ENCODE assay signal across 20 mouse cellular contexts in the genomic region with DNA sequence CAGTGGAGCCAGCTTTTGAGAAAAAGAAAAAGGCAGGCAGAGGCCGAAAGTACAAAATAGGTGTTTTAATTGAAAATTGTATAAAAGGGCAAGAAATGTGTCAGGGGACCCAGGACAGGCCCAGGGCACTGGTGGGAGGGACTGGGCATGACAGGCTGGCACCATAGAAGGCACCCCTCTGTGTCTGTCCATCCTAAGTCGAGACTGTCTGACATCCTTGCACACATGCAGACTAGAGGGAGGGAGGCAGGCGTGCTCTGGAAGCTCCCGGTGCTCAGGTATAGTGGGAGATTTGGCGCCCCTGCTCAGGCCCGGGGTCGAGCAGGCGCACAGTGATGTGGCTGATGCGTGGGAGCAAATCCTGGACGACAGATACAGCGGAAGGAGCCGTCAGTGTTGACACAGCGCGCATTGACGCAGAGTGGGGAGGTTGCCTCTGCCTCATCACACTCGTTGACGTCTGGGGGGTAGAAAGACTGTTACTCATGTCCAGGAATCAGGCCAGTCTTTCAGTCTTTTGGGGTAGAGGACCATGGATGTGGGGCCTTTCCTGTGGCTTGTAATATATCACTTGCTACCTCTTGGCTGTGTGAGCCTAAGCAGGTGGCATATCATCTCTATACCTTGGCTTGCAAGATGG. TPM values are rescaled to one million over a fixed set of nuclear protein-coding genes. Genes with fewer than 3 reads are reported as not detected.
"Had no signal": no experiment of that assay in that cellular context is flagged by ENCODE, and none has a peak within 500 bp of the region (broad histone marks: within the 10 kb centered on the region; RNA-seq: fewer than 3 reads in every experiment).

No protein-coding gene starts in this region.

- H3K9me3 ChIP-seq: midbrain, embryonic 10.5 days; midbrain, embryonic 12.5 days; neural tube, embryonic 13.5 days; neural tube, embryonic 15.5 days; stomach, embryonic 15.5 days had no signal

- H3K9ac ChIP-seq: lung, embryonic 14.5 days; midbrain, embryonic 12.5 days; neural tube, embryonic 13.5 days; neural tube, embryonic 15.5 days; stomach, embryonic 15.5 days had no signal

- H3K36me3 ChIP-seq: midbrain, embryonic 10.5 days; midbrain, embryonic 12.5 days; neural tube, embryonic 13.5 days; neural tube, embryonic 15.5 days had no signal

- H3K27ac ChIP-seq: midbrain, embryonic 10.5 days; midbrain, embryonic 12.5 days; neural tube, embryonic 13.5 days; neural tube, embryonic 15.5 days; stomach, embryonic 15.5 days; stomach, postnatal 0 days had no signal

- DNase-seq: lung, adult 18-20 months; lung, embryonic 14.5 days; lung, postnatal 10 days; lung, postnatal 4 days; midbrain, embryonic 14.5 days; right cerebral cortex, postnatal 14 days; thymus, adult 2 months; thymus, postnatal 25 days; thymus, postnatal 4 days had no signal

- H3K4me3 ChIP-seq: midbrain, embryonic 10.5 days; midbrain, embryonic 12.5 days; myocyte; neural tube, embryonic 13.5 days; neural tube, embryonic 15.5 days; stomach, embryonic 15.5 days had no signal

- H3K27me3 ChIP-seq: stomach, embryonic 15.5 days had no signal

RNA-seq across cellular contexts. Expression of a gene that starts 32.3 kb away (rescaled TPM):
- total RNA-seq: megakaryocyte, adult 5-6 weeks had no signal

RNA-seq across cellular contexts. Expression of a gene that starts 52.0 kb away (rescaled TPM):
- total RNA-seq: megakaryocyte, adult 5-6 weeks; megakaryocyte-erythroid progenitor cell, adult 5-6 weeks had no signal
- polyA plus RNA-seq: midbrain, embryonic 14.5 days; midbrain, embryonic 16.5 days; neural tube, embryonic 11.5 days; neural tube, embryonic 13.5 days; neural tube, embryonic 15.5 days; thymus, adult 2 months had no signal
